Mouse (Mus musculus) heart, postnatal 0 days (tissue): ENCODE measurements around the gene Arid3a.

Experiments
- CTCF ChIP-seq: IDR thresholded peaks from 2 replicates; pipeline ENCODE4 v1.5.1; 2016; ENCODE audit warnings: antibody characterized with exemption, control low read depth, low read depth
- EP300 ChIP-seq: IDR thresholded peaks from 2 replicates; pipeline ENCODE4 v1.6.1; 2016; ENCODE audit warnings: antibody characterized with exemption, low read depth

DNA sequence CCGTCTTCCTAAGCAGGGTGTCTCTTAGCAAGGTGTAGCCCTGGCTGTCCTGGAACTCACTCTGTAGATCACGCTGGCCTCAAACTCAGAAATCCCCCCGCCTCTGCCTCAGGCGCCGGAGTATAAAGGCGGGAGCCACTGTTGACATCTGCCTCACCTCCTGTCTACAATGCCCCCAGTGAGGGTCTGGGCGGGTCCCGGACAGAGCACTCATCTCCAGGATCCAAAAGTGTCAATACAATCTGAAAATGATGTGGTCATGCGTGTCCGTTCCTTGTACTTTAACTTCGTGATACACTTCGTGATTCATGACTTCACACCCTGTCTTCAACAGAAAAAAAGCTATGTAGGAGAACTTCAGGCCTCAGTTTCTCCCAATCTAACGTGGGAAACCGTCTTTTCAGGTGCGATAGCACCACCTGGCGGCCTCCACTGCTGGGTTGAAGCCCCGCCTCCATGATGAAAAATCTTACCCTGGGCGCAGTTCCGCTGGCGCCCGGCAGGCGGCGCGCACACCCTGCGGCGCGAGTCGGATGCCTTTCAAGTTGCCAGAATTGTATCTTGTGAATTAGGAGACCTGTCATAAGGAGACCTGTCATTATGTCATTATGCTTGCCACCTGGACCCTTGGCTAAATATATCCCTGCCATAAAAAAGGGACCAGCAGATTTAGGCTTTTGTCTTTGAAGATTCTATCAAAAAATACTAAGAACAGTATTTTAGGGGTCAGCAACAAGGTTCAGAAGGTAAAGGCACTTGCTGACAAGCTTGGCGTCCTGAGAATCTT is 1.7 kb upstream of the Arid3a start:
- TF ChIP-seq CTCF (peak; percentile 99), EP300 (no peak)
